Mouse (Mus musculus) gastrocnemius, postnatal 10 days (tissue): ENCODE results near the gene Ubxn7. TPM values are rescaled to one million over a fixed set of nuclear protein-coding genes. Genes with fewer than 3 reads are reported as not detected.

Experiments
- DNase-seq: peaks from one replicate; pipeline ENCODE4 v3.0.0; 2021; ENCODE audit warnings: mixed read lengths
- total RNA-seq, 2 experiments: library from RNA; stranded (reverse); gene quantifications; 2 replicates each; pipeline ENCODE4 v1.2.3; 2021

Gene Ubxn7
- total RNA-seq, 2 experiments from 2014 or later, result 25.3 to 31.1 TPM

- DNase-seq, result no peak
Measured at GRCm38 (mm10) chr16:32382901-32383300, 50.8 kb downstream of the Ubxn7 start.

- no peak for DNase-seq
Measured at GRCm38 (mm10) chr16:32384885-32385284, 52.8 kb downstream of the Ubxn7 start.

- DNase-seq, result no peak
Measured at GRCm38 (mm10) chr16:32386826-32387225, 54.8 kb downstream of the Ubxn7 start.

- no peak for DNase-seq
Measured at GRCm38 (mm10) chr16:32389049-32389448, 57.0 kb downstream of the Ubxn7 start.

- no peak for DNase-seq
Measured at GRCm38 (mm10) chr16:32389841-32390240, 57.8 kb downstream of the Ubxn7 start.

- no peak for DNase-seq
Measured at GRCm38 (mm10) chr16:32390882-32391281, 58.8 kb downstream of the Ubxn7 start.

- DNase-seq, result no peak
Measured at GRCm38 (mm10) chr16:32395679-32396540, 63.9 kb downstream of the Ubxn7 start.

GRCm38 (mm10) chr16:32396541-32396835, 64.4 kb downstream of the Ubxn7 start:
- DNase-seq, result no peak

GRCm38 (mm10) chr16:32398206-32398605, 66.1 kb downstream of the Ubxn7 start:
- no peak for DNase-seq

GRCm38 (mm10) chr16:32400267-32400666, 68.2 kb downstream of the Ubxn7 start, which contains the start of gene Tm4sf19:
Tm4sf19 (plus strand) TSS chr16:32400506.
- DNase-seq, result no peak

GRCm38 (mm10) chr16:32401335-32401965, 69.4 kb downstream of the Ubxn7 start:
- DNase-seq, result no peak

GRCm38 (mm10) chr16:32402818-32403217, 70.8 kb downstream of the Ubxn7 start:
- DNase-seq, result no peak

- DNase-seq, result no peak
Measured at GRCm38 (mm10) chr16:32405716-32406115, 73.7 kb downstream of the Ubxn7 start.

- DNase-seq, result no peak
Measured at GRCm38 (mm10) chr16:32406671-32407070, 74.6 kb downstream of the Ubxn7 start.

GRCm38 (mm10) chr16:32407730-32408129, 75.7 kb downstream of the Ubxn7 start:
- no peak for DNase-seq

GRCm38 (mm10) chr16:32417457-32417856, 85.4 kb downstream of the Ubxn7 start:
- no peak for DNase-seq

GRCm38 (mm10) chr16:32419517-32420483, 87.7 kb downstream of the Ubxn7 start, which contains the start of gene Tctex1d2:
Tctex1d2 (plus strand) TSS chr16:32419702.
- peak; percentile 93 for DNase-seq

- no peak for DNase-seq
Measured at GRCm38 (mm10) chr16:32427506-32427905, 95.4 kb downstream of the Ubxn7 start.

- peak; percentile 85 for DNase-seq
Measured at GRCm38 (mm10) chr16:32430474-32431046, 98.5 kb downstream of the Ubxn7 start, which contains the start of gene Pcyt1a. Pcyt1a (plus strand) TSS chr16:32430921.

GRCm38 (mm10) chr16:32431047-32431591, 99.1 kb downstream of the Ubxn7 start:
- DNase-seq, result no peak

- DNase-seq, result no peak
Measured at GRCm38 (mm10) chr16:32431926-32432325, 99.9 kb downstream of the Ubxn7 start.

GRCm38 (mm10) chr16:32433138-32433537, 101.1 kb downstream of the Ubxn7 start:
- no peak for DNase-seq
